Mouse (Mus musculus): Measurements from ENCODE around the gene Dbh. TPM values are rescaled to one million over a fixed set of nuclear protein-coding genes. Genes with fewer than 3 reads are reported as not detected.

The Dbh gene
- polyA plus RNA-seq, 1 experiment from 2014 or later, result not detected

- DNase-seq (ENCODE audit: low spot score), result peak; percentile 69
- peak overlapping the region; percentile 91 for H3K27ac ChIP-seq
- H3K4me3 ChIP-seq, result 0 out of 2 replicates have a peak overlapping the region, but pooled peaks have one; percentile 21
- peaks cover 94% of the 10 kb centered on the region for H3K4me1 ChIP-seq
- H3K36me3 ChIP-seq, result no peaks in the 10 kb centered on the region
- H3K9me3 ChIP-seq (replicated peaks), result no peaks in the 10 kb centered on the region
- 36% methylated on average over 5 of the region's 5 CpGs for WGBS
- H3K27me3 ChIP-seq (ENCODE audit: low read depth, poor library complexity, severe bottlenecking), result no peaks in the 10 kb centered on the region
Measured at GRCm38 (mm10) chr2:27209816-27210215, 44.8 kb downstream of the Dbh start.

DNA sequence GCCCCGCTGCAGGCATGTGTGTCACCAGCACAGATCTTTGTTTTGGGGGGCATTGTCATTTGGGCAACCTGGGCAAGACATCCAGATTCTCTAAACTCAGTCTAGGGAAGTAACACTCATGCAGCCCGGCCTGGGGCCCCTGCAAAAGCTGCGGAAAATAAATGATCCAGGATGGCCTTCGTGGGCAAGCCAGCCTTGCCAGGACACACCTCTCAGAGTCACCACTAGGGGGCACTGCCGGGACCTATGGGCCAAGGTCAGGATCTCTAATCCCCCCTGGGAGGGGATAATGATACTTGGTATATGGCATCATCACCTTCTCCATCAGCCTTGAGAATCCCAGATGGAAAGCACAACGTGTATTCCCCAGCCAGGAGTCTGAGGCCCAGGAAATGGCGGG lies 45.2 kb downstream of the Dbh start:
- Histone ChIP-seq H3K27ac (peak overlapping the region; percentile 91), H3K9me3 (replicated peaks) (no peaks in the 10 kb centered on the region), H3K36me3 (no peaks in the 10 kb centered on the region), H3K4me3 (no peak overlapping the region), H3K4me1 (peaks cover 94% of the 10 kb centered on the region), H3K27me3 (ENCODE audit: low read depth, poor library complexity, severe bottlenecking) (no peaks in the 10 kb centered on the region)
- DNase-seq (ENCODE audit: low spot score), result peak; percentile 78
- WGBS, result 53% methylated on average over 7 of the region's 7 CpGs

- no peaks in the 10 kb centered on the region for H3K9me3 ChIP-seq (replicated peaks)
- WGBS, result 87% methylated on average over 12 of the region's 12 CpGs
- no peak for DNase-seq (ENCODE audit: low spot score)
- peak overlapping the region; percentile 91 for H3K27ac ChIP-seq
- no peaks in the 10 kb centered on the region for H3K27me3 ChIP-seq (ENCODE audit: low read depth, poor library complexity, severe bottlenecking)
- peaks cover 89% of the 10 kb centered on the region for H3K4me1 ChIP-seq
- no peak overlapping the region for H3K4me3 ChIP-seq
- H3K36me3 ChIP-seq, result no peaks in the 10 kb centered on the region
Measured at GRCm38 (mm10) chr2:27210676-27211210, 45.7 kb downstream of the Dbh start.

DNA sequence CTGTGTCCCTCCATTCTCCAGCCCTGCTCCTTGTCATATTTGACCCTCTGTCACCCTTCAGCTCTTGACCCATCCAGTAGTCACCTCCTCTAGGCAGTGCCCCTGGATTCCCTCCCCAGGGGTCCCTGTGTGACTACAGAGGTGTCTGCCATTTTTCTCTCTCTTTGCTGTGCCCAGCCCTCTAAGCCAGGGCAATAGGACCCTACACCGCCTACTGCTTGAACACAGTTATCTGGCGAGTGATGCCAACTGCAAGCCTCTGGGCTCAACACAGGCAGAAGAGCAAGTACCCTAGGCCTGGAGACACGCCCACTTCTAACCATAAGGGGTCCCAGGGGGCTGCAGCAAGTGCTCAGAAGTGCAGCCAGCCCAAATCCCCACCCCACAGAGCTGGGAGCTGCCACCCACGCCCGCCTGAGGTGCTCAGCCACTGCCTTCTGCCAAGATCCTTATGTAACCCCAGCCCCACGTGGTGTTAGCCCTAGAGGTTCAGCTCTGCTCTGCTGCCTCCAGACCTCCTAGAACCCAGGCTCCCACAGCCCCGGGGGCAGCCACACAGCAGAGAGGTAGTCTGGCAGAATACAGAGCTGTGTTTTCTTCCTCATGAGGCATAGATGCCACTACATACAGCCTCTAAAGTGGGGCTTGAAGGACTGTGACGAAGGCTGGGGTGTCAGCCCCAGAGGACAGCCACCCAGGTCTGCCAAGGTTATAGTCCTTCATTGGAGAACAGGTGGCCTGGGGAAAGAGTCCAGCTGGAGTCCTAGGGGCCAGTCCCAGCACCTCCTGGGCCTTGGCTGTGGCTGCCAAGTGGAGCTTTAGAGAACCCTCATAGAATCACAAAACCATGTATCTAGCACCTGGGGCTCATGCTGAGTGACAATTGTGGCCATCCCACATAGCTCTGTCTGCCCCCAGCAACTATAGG lies 47.2 kb downstream of the Dbh start:
- Histone ChIP-seq H3K4me1 (peaks cover 74% of the 10 kb centered on the region), H3K27ac (peak overlapping the region; percentile 91), H3K9me3 (replicated peaks) (no peaks in the 10 kb centered on the region), H3K36me3 (no peaks in the 10 kb centered on the region), H3K4me3 (no peak overlapping the region), H3K27me3 (ENCODE audit: low read depth, poor library complexity, severe bottlenecking) (no peaks in the 10 kb centered on the region)
- no peak for DNase-seq (ENCODE audit: low spot score)
- 68% methylated on average over 8 of the region's 8 CpGs for WGBS

- 85% methylated on average over 2 of the region's 2 CpGs for WGBS
- Histone ChIP-seq H3K36me3 (no peaks in the 10 kb centered on the region), H3K4me3 (no peak overlapping the region), H3K4me1 (peaks cover 49% of the 10 kb centered on the region), H3K27me3 (ENCODE audit: low read depth, poor library complexity, severe bottlenecking) (no peaks in the 10 kb centered on the region), H3K27ac (0 out of 2 replicates have a peak overlapping the region, but pooled peaks have one; percentile 56), H3K9me3 (replicated peaks) (no peaks in the 10 kb centered on the region)
- DNase-seq (ENCODE audit: low spot score), result no peak
Measured at GRCm38 (mm10) chr2:27215537-27215936, 50.5 kb downstream of the Dbh start.

DNA sequence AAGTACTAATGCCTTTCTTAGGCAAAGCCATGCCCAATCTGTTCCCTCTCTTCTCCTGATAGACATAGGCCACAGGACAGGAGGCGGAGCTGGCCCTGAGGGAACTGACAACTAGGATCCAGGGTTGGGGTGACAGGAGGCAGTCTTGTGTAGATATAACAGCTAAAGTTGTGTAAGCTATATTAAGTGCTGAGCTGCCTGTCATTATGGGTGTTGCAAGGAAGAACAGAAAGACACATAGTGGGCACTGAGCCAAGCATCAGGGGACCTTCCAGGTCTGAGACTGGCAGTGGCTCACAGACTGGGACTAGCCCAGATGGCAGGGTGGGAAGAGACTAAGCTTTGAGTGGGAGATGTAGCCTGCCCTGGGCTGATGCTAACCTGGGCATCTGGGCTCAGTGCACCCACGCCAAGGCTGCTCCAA lies 53.1 kb downstream of the Dbh start:
- H3K36me3 ChIP-seq, result no peaks in the 10 kb centered on the region
- 76% methylated on average over 2 of the region's 2 CpGs for WGBS
- H3K9me3 ChIP-seq (replicated peaks), result no peaks in the 10 kb centered on the region
- H3K4me1 ChIP-seq, result peaks cover 26% of the 10 kb centered on the region
- DNase-seq (ENCODE audit: low spot score), result no peak
- H3K4me3 ChIP-seq, result no peak overlapping the region
- H3K27me3 ChIP-seq (ENCODE audit: low read depth, poor library complexity, severe bottlenecking), result no peaks in the 10 kb centered on the region
- H3K27ac ChIP-seq, result peak overlapping the region; percentile 44

GRCm38 (mm10) chr2:27218569-27218968 lies 53.5 kb downstream of the Dbh start:
- no peak overlapping the region; the same call in 1 of the 2 replicates for H3K27ac ChIP-seq

DNA sequence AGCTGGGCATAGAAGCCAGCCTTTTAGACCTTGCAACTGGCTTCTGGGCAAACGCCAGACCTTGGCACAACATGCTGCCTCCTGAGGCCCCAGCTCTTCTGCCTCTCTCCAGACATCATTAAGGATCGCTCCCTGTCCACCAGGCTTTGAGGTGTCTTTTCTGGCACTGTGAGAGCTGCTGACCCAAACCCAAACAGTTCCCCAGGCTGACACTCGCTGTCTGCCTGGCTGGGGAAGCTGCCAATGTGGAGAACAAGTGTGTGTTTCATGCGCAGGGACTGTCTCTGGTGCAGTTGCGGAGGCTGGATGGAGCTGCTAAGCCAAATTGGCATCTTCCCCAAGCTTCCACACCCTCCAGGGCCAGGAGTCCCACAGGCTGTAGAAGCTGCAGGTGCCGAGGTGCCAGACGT lies 58.0 kb downstream of the Dbh start:
- peak overlapping the region; percentile 15; the same call in 1 of the 2 replicates for H3K27ac ChIP-seq
- WGBS, result 86% methylated on average over 7 of the region's 7 CpGs
- peaks cover 27% of the 10 kb centered on the region for H3K4me1 ChIP-seq
- H3K4me3 ChIP-seq, result no peak overlapping the region
- H3K27me3 ChIP-seq (ENCODE audit: low read depth, poor library complexity, severe bottlenecking), result no peaks in the 10 kb centered on the region
- H3K9me3 ChIP-seq (replicated peaks), result no peaks in the 10 kb centered on the region
- DNase-seq (ENCODE audit: low spot score), result no peak
- H3K36me3 ChIP-seq, result no peaks in the 10 kb centered on the region

More at GRCm38 (mm10) chr2:27218569-27218968, 53.5 kb downstream of the Dbh start:
- Histone ChIP-seq H3K4me1 (peaks cover 23% of the 10 kb centered on the region), H3K27me3 (ENCODE audit: low read depth, poor library complexity, severe bottlenecking) (no peaks in the 10 kb centered on the region), H3K4me3 (no peak overlapping the region), H3K36me3 (no peaks in the 10 kb centered on the region), H3K9me3 (replicated peaks) (no peaks in the 10 kb centered on the region)
- 75% methylated on average over 8 of the region's 8 CpGs for WGBS
- DNase-seq (ENCODE audit: low spot score), result no peak

GRCm38 (mm10) chr2:27226572-27226971 lies 61.5 kb downstream of the Dbh start:
- Histone ChIP-seq H3K36me3 (no peaks in the 10 kb centered on the region), H3K4me1 (peaks cover 23% of the 10 kb centered on the region), H3K4me3 (no peak overlapping the region), H3K27me3 (ENCODE audit: low read depth, poor library complexity, severe bottlenecking) (no peaks in the 10 kb centered on the region), H3K27ac (peak overlapping the region; percentile 50), H3K9me3 (replicated peaks) (no peaks in the 10 kb centered on the region)
- no peak for DNase-seq (ENCODE audit: low spot score)
- 76% methylated on average over 7 of the region's 7 CpGs for WGBS

DNA sequence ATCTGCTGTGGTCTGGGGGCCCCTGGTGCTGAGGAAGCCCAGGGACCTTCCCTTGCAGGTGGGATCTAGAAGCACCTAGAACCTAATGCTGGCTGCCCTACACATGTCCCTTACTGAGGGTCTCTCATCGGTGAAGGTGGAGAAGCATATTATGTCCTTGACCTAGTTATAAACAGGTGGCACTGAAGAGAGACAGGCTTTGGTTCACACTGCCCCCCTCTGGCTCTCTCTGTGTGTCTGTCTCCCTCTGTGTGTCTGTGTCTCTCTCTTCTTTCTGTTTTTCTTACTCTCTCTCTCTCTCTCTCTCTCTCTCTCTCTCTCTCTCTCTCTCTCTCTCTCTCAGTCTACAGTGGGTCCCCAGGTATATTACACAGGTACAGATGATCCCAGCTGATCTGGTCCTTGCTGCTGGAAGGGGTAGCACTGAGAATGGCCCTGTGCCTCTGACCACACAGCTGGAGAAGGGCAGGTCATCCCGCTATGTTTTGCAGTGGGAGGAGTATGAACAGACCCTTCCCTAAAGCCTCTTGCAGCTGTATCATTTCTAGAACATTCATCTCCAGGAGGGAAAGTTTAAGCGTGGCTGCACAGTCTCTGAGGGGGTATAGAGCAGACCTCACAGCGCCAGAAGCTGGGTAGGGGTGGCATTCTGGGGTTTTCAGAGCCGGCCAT lies 63.9 kb downstream of the Dbh start:
- WGBS, result 80% methylated on average over 5 of the region's 5 CpGs
- no peaks in the 10 kb centered on the region for H3K27me3 ChIP-seq (ENCODE audit: low read depth, poor library complexity, severe bottlenecking)
- peaks cover 33% of the 10 kb centered on the region for H3K4me1 ChIP-seq
- H3K4me3 ChIP-seq, result no peak overlapping the region
- H3K27ac ChIP-seq, result no peak overlapping the region
- H3K9me3 ChIP-seq (replicated peaks), result no peaks in the 10 kb centered on the region
- H3K36me3 ChIP-seq, result no peaks in the 10 kb centered on the region
- DNase-seq (ENCODE audit: low spot score), result no peak

GRCm38 (mm10) chr2:27229481-27230105 lies 64.6 kb downstream of the Dbh start:
- Histone ChIP-seq H3K27me3 (ENCODE audit: low read depth, poor library complexity, severe bottlenecking) (no peaks in the 10 kb centered on the region), H3K4me1 (peaks cover 35% of the 10 kb centered on the region), H3K4me3 (no peak overlapping the region), H3K9me3 (replicated peaks) (no peaks in the 10 kb centered on the region), H3K36me3 (no peaks in the 10 kb centered on the region), H3K27ac (no peak overlapping the region)
- no peak for DNase-seq (ENCODE audit: low spot score)
- WGBS, result 87% methylated on average over 2 of the region's 2 CpGs

GRCm38 (mm10) chr2:27232376-27232775 lies 67.3 kb downstream of the Dbh start:
- Histone ChIP-seq H3K27ac (peak overlapping the region; percentile 66), H3K4me3 (no peak overlapping the region), H3K36me3 (no peaks in the 10 kb centered on the region), H3K27me3 (ENCODE audit: low read depth, poor library complexity, severe bottlenecking) (peaks cover 6% of the 10 kb centered on the region; the same call in 1 of the 2 replicates), H3K4me1 (peaks cover 21% of the 10 kb centered on the region), H3K9me3 (replicated peaks) (no peaks in the 10 kb centered on the region)
- 24% methylated on average over 7 of the region's 7 CpGs for WGBS
- DNase-seq (ENCODE audit: low spot score), result no peak

All from limb, embryonic 10.5 days (tissue).